Mouse (Mus musculus) urinary bladder, postnatal 36 days (tissue): ENCODE results near the gene Set.

Source experiments
- DNase-seq, 2 experiments: peaks; one replicate each; pipeline ENCODE4 v3.0.0; 2022; ENCODE audit warnings: low spot score in 2 of 2, mixed read lengths in 1 of 2

Gene Set

GRCm38 (mm10) chr2:30061215-30062166, 4.3 kb downstream of the Set start:
- DNase-seq, result peak; percentile 19 to 38

GRCm38 (mm10) chr2:30062249-30063093, 5.3 kb downstream of the Set start:
- peak; percentile 64 to 67 for DNase-seq

GRCm38 (mm10) chr2:30063235-30063634, 6.1 kb downstream of the Set start:
- DNase-seq, result no peak

GRCm38 (mm10) chr2:30063791-30064190, 6.6 kb downstream of the Set start:
- no peak for DNase-seq

- DNase-seq, result no peak
These were observed 7.1 kb downstream of the Set start for GRCm38 (mm10) chr2:30064298-30064697.

GRCm38 (mm10) chr2:30066046-30066901, 9.1 kb downstream of the Set start:
- DNase-seq, result peak; percentile 91 to 95

GRCm38 (mm10) chr2:30067031-30067888, 10.1 kb downstream of the Set start:
- peak in 1 of 2 experiments; percentile 15 for DNase-seq

- no peak for DNase-seq
These were observed 10.8 kb downstream of the Set start for GRCm38 (mm10) chr2:30067962-30068361.

GRCm38 (mm10) chr2:30072875-30073274, 15.7 kb downstream of the Set start:
- no peak for DNase-seq

- no peak for DNase-seq
These were observed 16.1 kb downstream of the Set start for GRCm38 (mm10) chr2:30073285-30073684.

- DNase-seq, result no peak
These were observed 18.4 kb downstream of the Set start for GRCm38 (mm10) chr2:30075625-30076024.

- no peak for DNase-seq
These were observed 19.3 kb downstream of the Set start for GRCm38 (mm10) chr2:30076439-30076838.

GRCm38 (mm10) chr2:30076959-30077358, 19.8 kb downstream of the Set start:
- DNase-seq, result no peak

- DNase-seq, result peak; percentile 83 to 88
These were observed 20.5 kb downstream of the Set start, which contains the start of gene Pkn3 for GRCm38 (mm10) chr2:30077502-30078348. Gene Pkn3 (plus strand): TSS chr2:30077684.

- DNase-seq, result no peak
These were observed 21.2 kb downstream of the Set start for GRCm38 (mm10) chr2:30078349-30078712.

- DNase-seq, result no peak
These were observed 21.6 kb downstream of the Set start for GRCm38 (mm10) chr2:30078760-30079159.

- no peak for DNase-seq
These were observed 23.1 kb downstream of the Set start for GRCm38 (mm10) chr2:30080181-30080800.

- DNase-seq, result no peak
These were observed 26.9 kb downstream of the Set start for GRCm38 (mm10) chr2:30084113-30084512.

GRCm38 (mm10) chr2:30084632-30085031, 27.5 kb downstream of the Set start:
- no peak for DNase-seq
